Mouse (Mus musculus): ENCODE data around the gene Spaar.

GRCm38 (mm10) chr4:43743099-43743498, 13.3 kb downstream of the Spaar start:
- TF ChIP-seq CTCF (IDR thresholded peaks at IDR 0.05; ENCODE audit: low read depth, low read length) (no peak), POLR2A (IDR thresholded peaks at IDR 0.05; ENCODE audit: insufficient read depth, low read length) (no peak), EP300 (IDR thresholded peaks at IDR 0.05; ENCODE audit: insufficient read depth, low read depth, low read length) (no peak)

Measured in ES-Bruce4 (cell line).